Mouse (Mus musculus) midbrain, embryonic 11.5 days (tissue): ENCODE data around the gene Dnhd1. TPM values are rescaled to one million over a fixed set of nuclear protein-coding genes. Genes with fewer than 3 reads are reported as not detected.

ENCODE experiments used
- ATAC-seq: fragments of 200-750 bp; cut with Nextera tagmentation; 2 replicates; pipeline ENCODE4 v1.8.0; 2017; ENCODE audit warnings: moderate TSS enrichment, moderate library complexity; ENCODE audit not compliant: low FRiP score
- DNase-seq: peaks from one replicate; pipeline ENCODE4 v3.0.0; 2015; ENCODE audit warnings: low spot score; ENCODE audit errors: missing footprints
- H3K27ac ChIP-seq: fragments of 300-500 bp; sonication (generic); 2 replicates; pipeline ENCODE4 v1.5.1; 2014; ENCODE audit warnings: low read depth, low read length
- H3K27me3 ChIP-seq: fragments of 300-500 bp; sonication (generic); 2 replicates; pipeline ENCODE4 v1.6.1; 2014; ENCODE audit warnings: mild to moderate bottlenecking, low read length, moderate library complexity, mixed read lengths; ENCODE audit not compliant: control insufficient read depth, insufficient read depth
- H3K36me3 ChIP-seq: fragments of 300-500 bp; sonication (generic); 2 replicates; pipeline ENCODE4 v1.6.1; 2014; ENCODE audit warnings: mild to moderate bottlenecking, low read length, moderate library complexity, mixed read lengths; ENCODE audit not compliant: control insufficient read depth, insufficient read depth
- H3K4me1 ChIP-seq: fragments of 300-500 bp; sonication (generic); 2 replicates; pipeline ENCODE4 v1.6.1; 2014; ENCODE audit warnings: low read length; ENCODE audit not compliant: control insufficient read depth, insufficient read depth
- H3K4me2 ChIP-seq: fragments of 300-500 bp; sonication (generic); 2 replicates; pipeline ENCODE4 v1.6.1; 2014; ENCODE audit warnings: mild to moderate bottlenecking, moderate library complexity
- H3K4me3 ChIP-seq: fragments of 300-500 bp; sonication (generic); 2 replicates; pipeline ENCODE4 v1.5.1; 2014; ENCODE audit warnings: low read depth, low read length
- H3K9ac ChIP-seq: fragments of 300-500 bp; sonication (generic); 2 replicates; pipeline ENCODE4 v1.6.1; 2014; ENCODE audit warnings: low read length
- H3K9me3 ChIP-seq: fragments of 300-500 bp; sonication (generic); 2 replicates; pipeline ENCODE4 v1.6.1; 2016; ENCODE audit warnings: low read length; ENCODE audit not compliant: control insufficient read depth
- WGBS: fragments of 180-500 bp; shearing (Covaris S2); extraction: QIAGEN DNeasy Blood & Tissue Kit; methylation state at CpG from one replicate; pipeline ENCODE4 v1.1.7; 2014; 5-methylcytosine and 5-hydroxymethylcytosine counted together
- polyA plus RNA-seq: library from polyadenylated mRNA; unstranded; fragments of >200 nt; fragmentation: Nextera tagmentation; extraction: Ambion mirVana; gene quantifications from 2 replicates; pipeline ENCODE4 v1.2.1, GENCODE M21; 2014

Gene Dnhd1
- polyA plus RNA-seq, 1 experiment from 2014 or later, result 1.00 TPM

DNA sequence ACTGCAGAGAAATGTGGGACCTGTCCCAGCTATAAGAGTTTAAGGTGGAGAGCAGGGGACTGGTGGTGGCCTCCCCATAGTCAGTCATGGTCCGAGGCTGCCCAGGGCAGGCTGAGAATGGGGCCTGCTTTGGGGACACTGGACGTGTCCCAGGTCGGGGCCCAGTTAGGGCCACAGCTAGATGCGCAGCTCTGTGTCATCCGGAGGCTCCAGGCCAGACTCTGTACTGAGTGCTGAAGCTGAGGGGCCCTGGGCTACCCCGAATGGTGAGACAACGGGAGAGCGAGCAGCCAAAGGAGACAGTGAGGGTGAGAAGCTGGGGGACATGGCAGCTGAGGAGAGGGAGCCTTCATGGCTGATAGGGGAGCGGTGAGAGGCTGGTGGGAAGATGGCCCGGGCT, 102.7 kb downstream of the Dnhd1 start:
- 89% methylated on average over 10 of the region's 10 CpGs for WGBS
- ATAC-seq (no peak), DNase-seq (no peak)
- peaks cover 27% of the 10 kb centered on the region for H3K36me3 ChIP-seq
- H3K9me3 ChIP-seq, result no peaks in the 10 kb centered on the region
- H3K27me3 ChIP-seq, result no peaks in the 10 kb centered on the region
- H3K4me3 ChIP-seq, result no peak overlapping the region
- H3K4me1 ChIP-seq, result peaks cover 8% of the 10 kb centered on the region
- H3K27ac ChIP-seq, result no peak overlapping the region
- no peak overlapping the region for H3K4me2 ChIP-seq
- H3K9ac ChIP-seq, result no peak overlapping the region

DNA sequence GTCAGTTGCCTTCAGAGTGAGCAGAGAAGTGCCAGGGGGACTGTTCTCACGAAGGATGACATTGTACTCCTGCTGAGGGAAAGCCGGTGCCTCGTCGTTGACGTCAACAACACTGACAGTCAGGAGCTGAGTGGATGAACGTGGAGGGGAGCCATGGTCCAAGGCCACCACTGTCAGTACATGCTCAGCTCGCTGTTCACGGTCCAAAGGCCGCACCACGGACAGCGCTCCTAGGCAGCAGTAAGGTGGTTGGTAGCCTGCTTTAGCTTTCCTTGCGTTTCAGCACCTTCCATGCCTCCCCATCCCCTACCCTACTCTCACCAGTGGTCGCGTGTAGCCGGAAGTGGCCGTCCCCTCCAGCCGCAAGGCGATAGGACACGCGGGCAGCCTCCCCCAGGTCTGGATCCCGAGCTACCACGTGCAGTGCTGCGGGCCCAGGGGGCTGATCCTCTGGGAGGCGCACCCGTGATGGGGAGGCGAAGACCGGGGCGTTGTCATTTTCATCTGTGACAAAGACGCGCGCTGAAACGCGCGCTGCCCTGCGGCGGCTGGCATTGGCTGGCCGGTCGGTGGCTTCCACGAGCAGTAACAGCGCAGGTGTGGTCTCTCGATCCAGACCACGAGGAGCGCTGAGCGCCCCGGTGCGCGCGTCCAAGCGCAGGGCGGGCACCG, 111.3 kb downstream of the Dnhd1 start:
- DNase-seq, result no peak
- no peaks in the 10 kb centered on the region for H3K9me3 ChIP-seq
- H3K4me1 ChIP-seq, result 0 out of 2 replicates have a peak, but pooled peaks cover 4% of the 10 kb centered on the region
- peaks cover 52% of the 10 kb centered on the region for H3K36me3 ChIP-seq
- 16% methylated on average over 51 of the region's 51 CpGs for WGBS
- no peak overlapping the region for H3K4me3 ChIP-seq
- H3K9ac ChIP-seq, result no peak overlapping the region
- H3K4me2 ChIP-seq, result no peak overlapping the region
- H3K27ac ChIP-seq, result no peak overlapping the region
- 0 out of 2 replicates have a peak, but pooled peaks have one; percentile 31 for ATAC-seq
- peaks cover 32% of the 10 kb centered on the region for H3K27me3 ChIP-seq

DNA sequence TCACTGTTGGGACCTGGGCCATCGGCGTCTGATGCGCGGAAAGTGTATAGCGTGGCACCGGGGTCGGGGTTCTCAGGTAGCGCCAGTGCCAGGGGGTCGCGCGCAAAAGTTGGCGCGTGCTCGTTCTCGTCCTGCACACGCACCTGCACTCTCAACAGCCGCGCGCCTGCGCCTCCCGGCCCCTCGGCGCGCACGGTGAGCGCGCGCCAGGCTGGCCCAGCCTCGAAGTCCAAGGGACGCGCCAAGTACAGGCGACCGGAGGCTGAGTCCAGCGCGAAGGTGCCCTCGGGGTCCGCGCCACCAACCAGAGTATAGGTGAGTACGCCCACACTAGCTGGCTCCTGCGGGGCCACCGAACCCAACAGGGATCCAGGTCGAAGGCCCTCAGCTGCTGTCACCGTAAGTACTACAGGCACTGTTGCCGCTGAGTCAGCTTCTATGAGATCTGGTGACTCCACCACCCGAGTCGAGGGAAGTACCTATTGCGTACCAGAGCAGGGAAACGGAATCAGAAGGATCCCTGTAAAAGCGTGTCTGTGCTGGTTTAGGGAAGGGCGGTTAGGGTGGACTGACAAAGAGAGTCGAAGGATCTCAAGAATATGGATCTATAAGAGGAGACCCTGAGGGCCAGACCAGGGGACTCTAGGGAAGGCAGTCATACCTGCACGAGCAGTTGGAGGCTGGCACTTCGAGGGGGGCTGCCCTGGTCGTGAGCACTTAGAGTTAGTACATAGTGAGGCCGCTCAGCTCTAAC, 112.1 kb downstream of the Dnhd1 start:
- Histone ChIP-seq H3K27ac (no peak overlapping the region), H3K4me1 (peaks cover 8% of the 10 kb centered on the region), H3K4me2 (no peak overlapping the region), H3K9me3 (no peaks in the 10 kb centered on the region), H3K36me3 (peaks cover 50% of the 10 kb centered on the region), H3K27me3 (peaks cover 32% of the 10 kb centered on the region), H3K4me3 (no peak overlapping the region), H3K9ac (no peak overlapping the region)
- ATAC-seq (peak; percentile 17; the same call in 1 of the 2 replicates), DNase-seq (peak; percentile 93)
- WGBS, result 15% methylated on average over 55 of the region's 55 CpGs

DNA sequence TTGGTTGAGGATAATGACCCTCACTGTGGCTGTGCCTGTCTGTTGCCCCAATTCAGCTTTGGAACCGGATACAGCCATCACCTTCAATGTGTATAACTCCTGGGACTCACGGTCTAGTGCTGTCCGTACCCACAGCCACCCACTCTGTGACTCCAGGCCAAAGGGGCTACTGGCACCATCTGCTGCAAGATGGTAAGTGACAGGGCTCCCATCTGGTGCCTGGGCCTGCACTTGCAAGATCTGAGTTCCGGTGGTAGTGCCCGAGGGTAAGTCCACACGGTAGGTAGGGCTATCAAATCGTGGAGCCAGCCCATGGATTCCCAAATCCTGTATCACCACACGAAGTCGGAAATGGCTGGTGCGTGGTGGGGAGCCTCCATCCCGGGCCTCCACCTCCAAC, 113.7 kb downstream of the Dnhd1 start:
- no peak for DNase-seq
- Histone ChIP-seq H3K4me2 (no peak overlapping the region), H3K9ac (no peak overlapping the region), H3K4me3 (no peak overlapping the region), H3K27ac (no peak overlapping the region), H3K9me3 (no peaks in the 10 kb centered on the region), H3K27me3 (peaks cover 32% of the 10 kb centered on the region), H3K4me1 (peaks cover 23% of the 10 kb centered on the region), H3K36me3 (peaks cover 38% of the 10 kb centered on the region)
- 93% methylated on average over 11 of the region's 11 CpGs for WGBS
- no peak for ATAC-seq

DNA sequence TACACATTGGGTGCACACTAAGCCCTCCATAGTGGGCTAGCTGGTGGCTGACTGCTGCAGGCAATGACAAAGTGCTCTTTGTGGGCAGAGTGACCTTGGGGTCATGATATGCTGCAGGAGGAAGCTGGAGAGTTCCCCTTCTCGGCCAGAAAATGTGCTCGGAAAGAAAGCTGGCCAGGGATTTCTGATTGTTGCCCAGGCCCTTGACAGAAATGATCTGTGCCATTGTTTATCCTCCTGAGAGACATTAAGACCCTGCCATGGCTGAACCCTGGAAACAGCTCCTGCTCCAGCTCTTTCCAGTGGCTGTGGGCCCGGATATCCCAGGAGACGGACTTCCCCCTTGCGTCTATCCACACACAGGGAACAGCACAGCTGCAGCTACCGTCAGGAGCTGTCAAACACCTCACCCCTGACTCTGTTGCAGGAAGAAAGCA, 117.1 kb downstream of the Dnhd1 start:
- WGBS, result 18% methylated on average over 6 of the region's 6 CpGs
- Histone ChIP-seq H3K4me3 (no peak overlapping the region), H3K9me3 (no peaks in the 10 kb centered on the region), H3K9ac (0 out of 2 replicates have a peak overlapping the region, but pooled peaks have one; percentile 0), H3K4me2 (peak overlapping the region; percentile 16; the same call in 1 of the 2 replicates), H3K36me3 (peaks cover 44% of the 10 kb centered on the region), H3K4me1 (peaks cover 19% of the 10 kb centered on the region), H3K27me3 (peaks cover 20% of the 10 kb centered on the region), H3K27ac (peak overlapping the region; percentile 52)
- no peak for DNase-seq
- ATAC-seq, result peak; percentile 81

DNA sequence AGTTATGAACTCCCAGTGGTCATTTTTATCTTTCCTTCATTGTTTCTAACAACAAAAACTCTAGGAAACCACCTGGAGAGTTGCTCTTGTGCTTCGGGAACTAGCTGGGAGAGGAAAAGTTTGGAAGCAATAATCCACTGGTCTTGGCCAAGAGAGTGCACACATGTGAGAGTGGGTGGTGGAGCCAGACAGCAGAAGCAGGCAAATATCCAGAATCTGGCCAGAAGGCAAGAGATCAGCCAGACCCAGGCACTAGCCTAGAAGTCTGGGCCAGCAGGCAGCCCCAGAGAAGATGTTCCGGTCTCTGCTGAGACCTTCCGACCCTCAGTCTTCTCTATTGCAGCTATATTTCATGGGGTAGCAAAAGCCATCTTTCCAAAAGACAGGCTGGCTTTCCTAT, 119.3 kb downstream of the Dnhd1 start:
- peaks cover 21% of the 10 kb centered on the region for H3K4me1 ChIP-seq
- no peak overlapping the region for H3K9ac ChIP-seq
- DNase-seq (no peak), ATAC-seq (no peak)
- H3K36me3 ChIP-seq, result peaks cover 28% of the 10 kb centered on the region; the same call in 1 of the 2 replicates
- WGBS, result 94% methylated on average over 3 of the region's 3 CpGs
- no peak overlapping the region for H3K4me2 ChIP-seq
- H3K9me3 ChIP-seq, result no peaks in the 10 kb centered on the region
- no peak overlapping the region for H3K27ac ChIP-seq
- H3K27me3 ChIP-seq, result no peaks in the 10 kb centered on the region
- H3K4me3 ChIP-seq, result no peak overlapping the region

Other genes starting within 250 kb of the Dnhd1 start
- gene Cnga4, start 246.3 kb upstream of the Dnhd1 start, polyA plus RNA-seq, result not detected in 2 replicates
- 0.14 and 0.28 TPM in 2 replicates for gene Cckbr, start 225.1 kb upstream of the Dnhd1 start, polyA plus RNA-seq
- 24.2 and 24.9 TPM in 2 replicates for gene Cavin3, start 168.5 kb upstream of the Dnhd1 start, polyA plus RNA-seq
- 42.0 and 47.3 TPM in 2 replicates for gene Smpd1, start 96.5 kb upstream of the Dnhd1 start, polyA plus RNA-seq
- 100 and 103 TPM in 2 replicates for gene Apbb1, start 69.2 kb upstream of the Dnhd1 start, polyA plus RNA-seq
- gene Hpx, start 50.7 kb upstream of the Dnhd1 start, polyA plus RNA-seq, result 0.11 and 0.29 TPM in 2 replicates
- gene Trim3, start 17.3 kb upstream of the Dnhd1 start, polyA plus RNA-seq, result 20.3 and 23.8 TPM in 2 replicates
- gene Timm10b, start 10.8 kb upstream of the Dnhd1 start, polyA plus RNA-seq, result 118 and 141 TPM in 2 replicates
- gene Arfip2, start 10.4 kb upstream of the Dnhd1 start, polyA plus RNA-seq, result 70.1 and 72.9 TPM in 2 replicates
- gene Gm45799, start 10.3 kb upstream of the Dnhd1 start, polyA plus RNA-seq, result 10.5 and 11.9 TPM in 2 replicates
- 238 and 241 TPM in 2 replicates for gene Ilk, start 85.8 kb downstream of the Dnhd1 start, polyA plus RNA-seq
- gene Rrp8, start 86.6 kb downstream of the Dnhd1 start, polyA plus RNA-seq, result 41.2 and 45.0 TPM in 2 replicates
- 163 and 195 TPM in 2 replicates for gene Taf10, start 93.5 kb downstream of the Dnhd1 start, polyA plus RNA-seq
- 54.1 and 57.9 TPM in 2 replicates for gene Tpp1, start 101.4 kb downstream of the Dnhd1 start, polyA plus RNA-seq
- 10.7 and 12.7 TPM in 2 replicates for gene Dchs1, start 136.8 kb downstream of the Dnhd1 start, polyA plus RNA-seq
- gene Mrpl17, start 160.3 kb downstream of the Dnhd1 start, polyA plus RNA-seq, result 245 and 258 TPM in 2 replicates